Mouse (Mus musculus): ENCODE measurements around the gene Atg7. TPM values are rescaled to one million over a fixed set of nuclear protein-coding genes. Genes with fewer than 3 reads are reported as not detected.

Atg7 gene
- total RNA-seq, 2 experiments from 2014 or later = 28.9 to 29.1 TPM

DNA sequence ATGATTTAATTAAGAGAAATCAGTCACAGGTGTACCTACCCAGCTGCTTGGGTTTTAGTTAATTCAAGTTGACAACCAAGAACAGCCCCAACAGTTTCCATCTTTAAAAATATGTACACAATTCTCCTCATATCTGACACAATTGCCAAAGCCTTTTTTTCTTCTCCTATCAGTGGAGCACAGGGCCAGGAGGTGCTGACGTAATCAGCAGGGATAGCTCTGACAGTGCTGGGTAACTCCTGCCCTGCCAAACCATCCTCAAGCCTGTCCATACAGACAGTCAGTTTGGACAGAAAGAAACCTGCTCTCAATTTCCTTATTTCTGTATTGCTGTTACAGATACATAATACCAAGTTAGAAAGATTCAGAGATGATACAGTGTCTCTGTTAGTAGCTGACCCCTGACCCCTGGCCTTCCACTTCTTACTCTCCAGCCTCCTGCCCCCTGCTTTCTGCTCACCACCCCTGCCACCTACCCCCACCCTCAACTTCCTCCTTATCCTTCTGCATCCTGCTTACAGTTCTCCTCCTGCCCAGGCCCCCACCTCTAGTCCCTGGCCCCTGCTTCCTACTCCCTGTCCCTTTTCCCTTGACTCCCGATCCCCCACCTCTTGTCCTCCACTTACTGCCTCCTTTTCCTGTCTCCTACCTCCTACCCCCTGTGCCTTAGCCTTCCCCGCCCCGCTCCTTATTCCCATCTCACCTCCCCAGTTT is 16.5 kb downstream of the Atg7 start:
- TF ChIP-seq CTCF (IDR thresholded peaks at IDR 0.05) = no peak
- Histone ChIP-seq H3K27ac (no peak overlapping the region), H3K4me3 (no peak overlapping the region)
- DNase-seq (ENCODE audit: extremely low spot score in 1 of 2, low spot score in 2 of 2) = no peak
- intact Hi-C loops (cut with DNase I) = no loop called here

GRCm38 (mm10) chr6:114659992-114660800 is 17.3 kb downstream of the Atg7 start:
- intact Hi-C loops (cut with DNase I) = no loop called here
- no peak for TF ChIP-seq CTCF (IDR thresholded peaks at IDR 0.05)
- DNase-seq (ENCODE audit: extremely low spot score in 1 of 2, low spot score in 2 of 2) = no peak
- H3K27ac ChIP-seq = no peak overlapping the region
- no peak overlapping the region for H3K4me3 ChIP-seq

GRCm38 (mm10) chr6:114663707-114664106 is 20.8 kb downstream of the Atg7 start:
- DNase-seq (ENCODE audit: extremely low spot score in 1 of 2, low spot score in 2 of 2) = no peak
- intact Hi-C loops (cut with DNase I) = no loop called here
- H3K4me3 ChIP-seq = no peak overlapping the region
- no peak for TF ChIP-seq CTCF (IDR thresholded peaks at IDR 0.05)
- no peak overlapping the region for H3K27ac ChIP-seq

- TF ChIP-seq CTCF (IDR thresholded peaks at IDR 0.05) = no peak
- DNase-seq (ENCODE audit: extremely low spot score in 1 of 2, low spot score in 2 of 2) = no peak
These were observed 21.8 kb downstream of the Atg7 start for GRCm38 (mm10) chr6:114664716-114665115.

GRCm38 (mm10) chr6:114667518-114667917 is 24.6 kb downstream of the Atg7 start:
- Histone ChIP-seq H3K4me3 (no peak overlapping the region), H3K27ac (no peak overlapping the region)
- DNase-seq (ENCODE audit: extremely low spot score in 1 of 2, low spot score in 2 of 2) = no peak
- TF ChIP-seq CTCF (IDR thresholded peaks at IDR 0.05) = no peak
- intact Hi-C loops (cut with DNase I) = no loop called here

More at GRCm38 (mm10) chr6:114664716-114665115, 21.8 kb downstream of the Atg7 start:
- H3K27ac ChIP-seq = no peak overlapping the region
- no peak overlapping the region for H3K4me3 ChIP-seq
- intact Hi-C loops (cut with DNase I) = no loop called here

- H3K4me3 ChIP-seq = no peak overlapping the region
- TF ChIP-seq CTCF (IDR thresholded peaks at IDR 0.05) = no peak; the same call in 1 of the 2 replicates
- H3K27ac ChIP-seq = no peak overlapping the region
- no peak for DNase-seq (ENCODE audit: extremely low spot score in 1 of 2, low spot score in 2 of 2)
- intact Hi-C loops (cut with DNase I) = no loop called here
These were observed 31.9 kb downstream of the Atg7 start for GRCm38 (mm10) chr6:114674771-114675170.

DNA sequence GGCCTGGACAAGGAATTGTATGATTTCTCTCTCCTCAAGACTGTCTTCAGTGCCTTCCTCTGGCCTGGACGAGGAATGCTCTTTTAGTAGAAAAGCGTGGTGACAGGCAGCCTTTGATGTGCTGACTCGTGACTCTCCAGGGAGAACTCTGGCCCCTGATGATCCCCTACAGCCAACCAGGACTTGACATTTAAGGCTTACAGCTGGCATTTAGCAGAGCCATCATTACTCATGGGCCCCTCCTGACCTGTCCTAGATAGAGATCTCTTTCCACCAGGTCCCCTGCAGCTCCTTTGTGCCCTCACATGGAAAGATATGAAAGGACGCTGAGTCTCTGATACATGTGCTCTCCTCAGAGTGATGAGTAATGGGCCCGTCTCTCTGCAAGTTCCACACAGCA is 33.2 kb downstream of the Atg7 start:
- no peak for TF ChIP-seq CTCF (IDR thresholded peaks at IDR 0.05)
- H3K27ac ChIP-seq = no peak overlapping the region
- no peak for DNase-seq (ENCODE audit: extremely low spot score in 1 of 2, low spot score in 2 of 2)
- intact Hi-C loops (cut with DNase I) = no loop called here
- no peak overlapping the region for H3K4me3 ChIP-seq

DNA sequence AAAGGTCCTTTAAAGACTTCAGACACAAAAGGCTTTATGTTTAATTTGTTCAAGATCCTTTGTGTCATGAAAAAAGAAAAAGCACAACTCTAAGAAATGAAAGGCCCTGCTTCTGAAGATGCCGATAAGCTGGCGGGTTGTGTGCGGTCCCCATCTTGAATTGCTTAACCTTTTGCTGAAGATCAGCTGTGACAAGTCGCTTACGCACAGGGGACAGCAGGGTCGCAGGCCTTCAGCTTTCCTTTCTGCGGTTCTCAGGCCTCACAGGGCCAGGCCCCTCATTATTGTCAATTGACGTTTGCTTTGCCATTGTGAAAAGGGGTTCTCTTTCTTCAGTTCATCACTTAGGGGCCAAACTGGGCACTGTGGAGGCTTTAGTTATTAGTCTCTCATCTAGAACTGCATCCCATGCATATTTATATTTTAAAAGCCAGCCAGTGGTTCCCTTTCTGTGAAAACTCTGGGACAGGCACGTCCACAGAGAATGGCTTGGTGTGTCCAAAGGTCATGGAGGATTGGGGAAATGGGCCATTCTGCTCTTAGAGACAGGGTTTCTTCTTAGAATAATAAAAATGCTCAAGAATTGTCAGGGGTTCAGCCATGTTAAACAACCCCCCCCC is 39.3 kb downstream of the Atg7 start:
- H3K27ac ChIP-seq = no peak overlapping the region
- TF ChIP-seq CTCF (IDR thresholded peaks at IDR 0.05) = no peak
- intact Hi-C loops (cut with DNase I) = no loop called here

GRCm38 (mm10) chr6:114683741-114684140 is 40.8 kb downstream of the Atg7 start:
- peak; percentile 15 for TF ChIP-seq CTCF (IDR thresholded peaks at IDR 0.05)
- intact Hi-C loops (cut with DNase I) = no loop called here

More for the DNA sequence above, 39.3 kb downstream of the Atg7 start:
- no peak for DNase-seq (ENCODE audit: extremely low spot score in 1 of 2, low spot score in 2 of 2)
- H3K4me3 ChIP-seq = no peak overlapping the region

GRCm38 (mm10) chr6:114684407-114684806 is 41.5 kb downstream of the Atg7 start:
- H3K27ac ChIP-seq = no peak overlapping the region
- DNase-seq (ENCODE audit: extremely low spot score in 1 of 2, low spot score in 2 of 2) = no peak
- TF ChIP-seq CTCF (IDR thresholded peaks at IDR 0.05) = no peak
- no peak overlapping the region for H3K4me3 ChIP-seq
- intact Hi-C loops (cut with DNase I) = no loop called here

More at GRCm38 (mm10) chr6:114683741-114684140, 40.8 kb downstream of the Atg7 start:
- Histone ChIP-seq H3K27ac (no peak overlapping the region), H3K4me3 (no peak overlapping the region)
- no peak for DNase-seq (ENCODE audit: extremely low spot score in 1 of 2, low spot score in 2 of 2)

- H3K4me3 ChIP-seq = no peak overlapping the region
- no peak for DNase-seq (ENCODE audit: extremely low spot score in 1 of 2, low spot score in 2 of 2)
- intact Hi-C loops (cut with DNase I) = no loop called here
- H3K27ac ChIP-seq = no peak overlapping the region
- TF ChIP-seq CTCF (IDR thresholded peaks at IDR 0.05) = peak; percentile 35
These were observed 42.5 kb downstream of the Atg7 start for GRCm38 (mm10) chr6:114685412-114685811.

DNA sequence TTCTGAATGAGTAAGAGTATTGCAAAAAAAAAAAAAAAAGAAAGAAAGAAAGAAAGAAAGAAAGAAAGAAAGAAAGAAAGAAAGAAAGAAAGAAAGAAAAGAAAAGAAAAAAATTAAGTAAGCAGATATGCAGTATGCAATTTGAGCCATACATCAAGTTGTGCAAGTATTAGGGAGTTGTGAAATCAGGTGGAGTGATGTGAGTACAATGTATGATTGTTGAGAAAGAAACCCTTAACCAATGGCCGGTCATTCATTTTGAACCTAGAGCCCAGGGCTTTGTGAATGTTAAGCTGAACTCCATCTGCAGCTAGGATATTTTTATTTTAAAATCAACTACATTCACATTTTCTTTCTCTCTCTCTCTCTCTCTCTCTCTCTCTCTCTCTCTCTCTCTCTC is 44.1 kb downstream of the Atg7 start:
- Histone ChIP-seq H3K4me3 (no peak overlapping the region), H3K27ac (no peak overlapping the region)
- intact Hi-C loops (cut with DNase I) = no loop called here
- no peak for TF ChIP-seq CTCF (IDR thresholded peaks at IDR 0.05)
- DNase-seq (ENCODE audit: extremely low spot score in 1 of 2, low spot score in 2 of 2) = no peak

Measured in left cerebral cortex, adult 2 months (tissue).